Mouse (Mus musculus): Measurements from ENCODE around the gene Ccser1. TPM values are rescaled to one million over a fixed set of nuclear protein-coding genes. Genes with fewer than 3 reads are reported as not detected.

Gene Ccser1
- polyA plus RNA-seq, 1 experiment from 2014 or later = 24.0 TPM

- no peak overlapping the region for H3K4me3 ChIP-seq
- H3K27me3 ChIP-seq = no peaks in the 10 kb centered on the region
- H3K27ac ChIP-seq = peak overlapping the region; percentile 55
- 37% methylated on average over 3 of the region's 3 CpGs for WGBS
- no peak overlapping the region for H3K4me2 ChIP-seq
- no peaks in the 10 kb centered on the region for H3K36me3 ChIP-seq
- peak; percentile 43 for ATAC-seq (ENCODE audit: low FRiP score)
- peaks cover 4% of the 10 kb centered on the region for H3K4me1 ChIP-seq (replicated peaks)
- H3K9ac ChIP-seq = no peak overlapping the region
- H3K9me3 ChIP-seq = no peaks in the 10 kb centered on the region
Observed at GRCm38 (mm10) chr6:61382991-61383390, 202.9 kb downstream of the Ccser1 start.

DNA sequence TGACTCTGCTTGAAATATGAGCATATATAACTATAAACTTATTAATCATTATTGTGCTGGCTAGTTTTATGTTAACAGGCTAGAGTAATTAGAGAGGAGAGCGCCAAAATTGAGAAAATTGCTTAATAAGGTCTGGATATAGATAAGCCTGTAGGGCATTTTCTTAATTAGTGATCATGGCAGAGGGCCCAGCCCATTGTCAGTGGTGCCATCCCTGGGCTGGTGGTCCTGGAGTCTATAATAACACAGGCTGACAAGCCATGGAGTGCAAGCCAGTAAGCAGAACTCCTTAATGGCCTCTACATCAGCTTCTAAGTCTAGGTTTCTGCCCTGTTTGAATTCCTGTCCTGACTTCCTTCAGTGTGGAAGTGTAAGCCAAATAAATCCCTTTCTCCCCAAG lies 206.9 kb downstream of the Ccser1 start:
- 0 out of 2 replicates have a peak, but pooled peaks have one; percentile 32 for ATAC-seq (ENCODE audit: low FRiP score)
- no peaks in the 10 kb centered on the region for H3K9me3 ChIP-seq
- no peak overlapping the region for H3K4me2 ChIP-seq
- H3K4me1 ChIP-seq (replicated peaks) = peaks cover 4% of the 10 kb centered on the region
- 81% methylated on average over 1 of the region's 1 CpGs for WGBS
- H3K27me3 ChIP-seq = no peaks in the 10 kb centered on the region
- H3K4me3 ChIP-seq = no peak overlapping the region
- no peak overlapping the region for H3K27ac ChIP-seq
- H3K9ac ChIP-seq = no peak overlapping the region
- no peaks in the 10 kb centered on the region for H3K36me3 ChIP-seq

- Histone ChIP-seq H3K4me1 (replicated peaks) (peaks cover 12% of the 10 kb centered on the region), H3K4me2 (no peak overlapping the region), H3K36me3 (no peaks in the 10 kb centered on the region), H3K27ac (no peak overlapping the region), H3K4me3 (no peak overlapping the region), H3K9ac (no peak overlapping the region), H3K9me3 (no peaks in the 10 kb centered on the region), H3K27me3 (no peaks in the 10 kb centered on the region)
- no peak for ATAC-seq (ENCODE audit: low FRiP score)
- 95% methylated on average over 2 of the region's 2 CpGs for WGBS
Observed at GRCm38 (mm10) chr6:61427490-61427889, 247.4 kb downstream of the Ccser1 start.

- H3K4me2 ChIP-seq = no peak overlapping the region
- no peak overlapping the region for H3K4me3 ChIP-seq
- 9% methylated on average over 5 of the region's 5 CpGs for WGBS
- H3K27ac ChIP-seq = peak overlapping the region; percentile 25; the same call in 1 of the 2 replicates
- H3K4me1 ChIP-seq (replicated peaks) = peaks cover 14% of the 10 kb centered on the region
- H3K9ac ChIP-seq = no peak overlapping the region
- H3K27me3 ChIP-seq = no peaks in the 10 kb centered on the region
- no peaks in the 10 kb centered on the region for H3K9me3 ChIP-seq
- H3K36me3 ChIP-seq = no peaks in the 10 kb centered on the region
- ATAC-seq (ENCODE audit: low FRiP score) = peak; percentile 63; the same call in 1 of the 2 replicates
Observed at GRCm38 (mm10) chr6:61430881-61431725, 251.0 kb downstream of the Ccser1 start.

DNA sequence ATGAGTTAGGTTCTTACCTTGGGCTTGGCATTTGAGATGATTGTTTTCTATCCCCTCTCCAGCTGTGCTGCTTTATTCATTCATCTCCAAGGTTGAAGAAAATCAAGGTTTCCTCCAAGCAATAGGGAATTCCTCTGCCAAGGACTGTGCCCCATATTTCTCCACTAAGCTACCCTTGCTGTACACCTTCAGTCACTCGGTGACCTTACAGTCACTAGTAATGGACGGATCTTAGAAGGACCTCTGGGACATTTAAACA lies 251.5 kb downstream of the Ccser1 start:
- no peak for ATAC-seq (ENCODE audit: low FRiP score)
- H3K36me3 ChIP-seq = no peaks in the 10 kb centered on the region
- H3K9me3 ChIP-seq = no peaks in the 10 kb centered on the region
- H3K4me3 ChIP-seq = no peak overlapping the region
- no peak overlapping the region for H3K4me2 ChIP-seq
- no peak overlapping the region; the same call in 1 of the 2 replicates for H3K27ac ChIP-seq
- H3K9ac ChIP-seq = no peak overlapping the region
- H3K4me1 ChIP-seq (replicated peaks) = peaks cover 14% of the 10 kb centered on the region
- H3K27me3 ChIP-seq = no peaks in the 10 kb centered on the region
- WGBS = 57% methylated on average over 2 of the region's 2 CpGs

DNA sequence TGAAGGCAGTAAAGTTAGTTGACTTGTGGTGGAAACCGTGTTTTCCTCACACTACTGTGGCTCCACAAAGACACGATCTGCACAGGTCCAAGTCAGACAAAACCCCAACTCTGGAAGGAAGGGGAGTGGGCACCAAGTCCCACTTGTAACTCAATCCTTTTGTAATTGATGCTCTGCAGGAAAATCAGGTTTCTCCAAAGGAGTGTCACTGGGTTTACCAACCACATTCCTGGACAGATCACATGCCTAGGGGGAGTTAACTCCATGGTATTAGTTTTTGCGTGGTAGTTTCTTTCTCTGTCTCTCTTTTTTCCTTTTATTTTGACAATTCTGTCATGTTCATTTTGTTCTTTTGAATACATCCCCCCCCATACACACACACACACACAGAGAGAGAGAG lies 252.0 kb downstream of the Ccser1 start:
- H3K4me1 ChIP-seq (replicated peaks) = peaks cover 14% of the 10 kb centered on the region
- WGBS = 61% methylated on average over 3 of the region's 3 CpGs
- no peaks in the 10 kb centered on the region for H3K36me3 ChIP-seq
- H3K9me3 ChIP-seq = no peaks in the 10 kb centered on the region
- H3K27me3 ChIP-seq = no peaks in the 10 kb centered on the region
- no peak overlapping the region for H3K9ac ChIP-seq
- H3K27ac ChIP-seq = no peak overlapping the region
- ATAC-seq (ENCODE audit: low FRiP score) = no peak
- no peak overlapping the region for H3K4me3 ChIP-seq
- H3K4me2 ChIP-seq = no peak overlapping the region

- Histone ChIP-seq H3K9ac (no peak overlapping the region), H3K4me3 (no peak overlapping the region), H3K27ac (no peak overlapping the region), H3K9me3 (no peaks in the 10 kb centered on the region), H3K4me2 (no peak overlapping the region), H3K36me3 (no peaks in the 10 kb centered on the region), H3K27me3 (no peaks in the 10 kb centered on the region), H3K4me1 (replicated peaks) (peaks cover 14% of the 10 kb centered on the region)
- no peak for ATAC-seq (ENCODE audit: low FRiP score)
- WGBS = 49% methylated on average over 3 of the region's 3 CpGs
Observed at GRCm38 (mm10) chr6:61432703-61433102, 252.6 kb downstream of the Ccser1 start.

GRCm38 (mm10) chr6:61438165-61438564 lies 258.0 kb downstream of the Ccser1 start:
- Histone ChIP-seq H3K4me1 (replicated peaks) (no peaks in the 10 kb centered on the region), H3K4me3 (no peak overlapping the region), H3K9me3 (no peaks in the 10 kb centered on the region), H3K9ac (no peak overlapping the region), H3K36me3 (no peaks in the 10 kb centered on the region), H3K27me3 (no peaks in the 10 kb centered on the region), H3K27ac (no peak overlapping the region), H3K4me2 (no peak overlapping the region)
- ATAC-seq (ENCODE audit: low FRiP score) = no peak

DNA sequence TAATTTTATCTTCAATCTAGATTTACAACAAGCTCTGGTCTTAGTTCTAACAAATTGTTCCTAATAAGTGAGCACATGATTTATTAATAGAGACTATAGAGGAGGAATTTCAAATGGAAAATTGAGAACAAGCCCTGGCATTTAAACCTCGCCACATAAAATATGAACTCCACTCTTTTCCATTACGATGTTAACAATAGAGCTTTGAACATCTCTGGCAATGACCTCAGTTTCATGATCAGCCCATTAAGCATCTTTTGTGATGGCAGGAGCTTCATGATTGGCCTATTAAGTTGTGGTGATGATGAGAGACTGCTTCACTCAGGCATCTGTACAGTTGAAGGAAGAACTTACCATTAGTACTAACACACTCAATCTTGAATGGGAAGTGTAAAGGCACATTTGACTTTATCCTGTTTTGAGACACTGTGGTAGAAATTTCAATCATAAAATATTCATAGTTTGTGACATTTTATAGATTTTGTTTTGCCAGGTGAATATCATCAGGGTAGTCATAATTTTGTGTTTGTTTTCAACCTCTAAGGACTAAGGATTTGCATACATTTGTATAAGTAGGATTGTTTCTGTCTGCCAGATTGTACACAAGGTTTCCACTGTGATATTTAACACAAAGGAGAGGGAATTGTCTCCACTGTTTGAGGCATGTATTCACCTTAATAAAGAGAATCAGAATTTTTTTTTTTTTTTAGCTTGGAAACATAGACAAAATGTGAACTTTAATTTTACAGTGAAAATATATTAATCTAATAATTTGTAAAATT lies 291.4 kb downstream of the Ccser1 start:
- 61% methylated on average over 2 of the region's 2 CpGs for WGBS
- Histone ChIP-seq H3K36me3 (no peaks in the 10 kb centered on the region), H3K4me2 (no peak overlapping the region), H3K9me3 (no peaks in the 10 kb centered on the region), H3K27me3 (no peaks in the 10 kb centered on the region), H3K4me1 (replicated peaks) (no peaks in the 10 kb centered on the region), H3K4me3 (no peak overlapping the region), H3K9ac (no peak overlapping the region), H3K27ac (no peak overlapping the region)
- no peak for ATAC-seq (ENCODE audit: low FRiP score)

DNA sequence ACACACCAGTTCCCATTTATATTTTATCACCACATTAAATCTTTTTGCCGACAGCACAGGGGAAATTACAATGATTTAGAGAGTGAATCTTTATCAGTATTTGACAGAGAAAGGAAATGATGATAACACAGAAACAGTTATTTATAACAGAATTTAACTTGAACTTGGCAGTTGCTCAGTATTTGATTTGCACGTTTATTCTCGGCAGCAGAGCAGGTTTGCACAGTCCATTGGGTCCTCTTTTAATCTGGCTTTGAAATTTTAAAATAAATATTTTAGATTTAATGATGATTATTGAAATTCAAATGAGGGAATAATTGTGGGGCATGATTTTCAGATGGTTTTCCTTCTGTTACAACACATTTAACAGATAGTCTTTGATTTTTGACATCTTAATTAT lies 305.2 kb downstream of the Ccser1 start:
- H3K4me1 ChIP-seq (replicated peaks) = no peaks in the 10 kb centered on the region
- WGBS = 82% methylated on average over 3 of the region's 3 CpGs
- no peak overlapping the region for H3K4me2 ChIP-seq
- no peaks in the 10 kb centered on the region for H3K36me3 ChIP-seq
- no peak for ATAC-seq (ENCODE audit: low FRiP score)
- H3K9ac ChIP-seq = no peak overlapping the region
- no peaks in the 10 kb centered on the region for H3K9me3 ChIP-seq
- no peak overlapping the region for H3K4me3 ChIP-seq
- no peaks in the 10 kb centered on the region for H3K27me3 ChIP-seq
- no peak overlapping the region for H3K27ac ChIP-seq

GRCm38 (mm10) chr6:61491979-61492821 lies 312.1 kb downstream of the Ccser1 start:
- Histone ChIP-seq H3K27me3 (no peaks in the 10 kb centered on the region), H3K4me2 (no peak overlapping the region), H3K4me3 (no peak overlapping the region), H3K4me1 (replicated peaks) (peaks cover 6% of the 10 kb centered on the region), H3K9me3 (no peaks in the 10 kb centered on the region), H3K27ac (no peak overlapping the region; the same call in 1 of the 2 replicates), H3K9ac (no peak overlapping the region), H3K36me3 (no peaks in the 10 kb centered on the region)
- WGBS = 42% methylated on average over 4 of the region's 4 CpGs
- no peak for ATAC-seq (ENCODE audit: low FRiP score)

- no peak overlapping the region for H3K4me3 ChIP-seq
- H3K36me3 ChIP-seq = no peaks in the 10 kb centered on the region
- no peak overlapping the region for H3K27ac ChIP-seq
- H3K4me1 ChIP-seq (replicated peaks) = peaks cover 6% of the 10 kb centered on the region
- WGBS = 92% methylated on average over 5 of the region's 5 CpGs
- no peaks in the 10 kb centered on the region for H3K27me3 ChIP-seq
- no peak for ATAC-seq (ENCODE audit: low FRiP score)
- no peak overlapping the region for H3K4me2 ChIP-seq
- no peaks in the 10 kb centered on the region for H3K9me3 ChIP-seq
- no peak overlapping the region for H3K9ac ChIP-seq
Observed at GRCm38 (mm10) chr6:61493386-61493785, 313.3 kb downstream of the Ccser1 start.
